Mouse (Mus musculus) neural tube, embryonic 10.5 days (tissue): ENCODE data around the gene Rbm15b.

Experiments
- DNase-seq: peaks from one replicate; pipeline ENCODE4 v3.0.0-alpha.2; 2017; ENCODE audit warnings: low spot score; ENCODE audit errors: extremely low spot score

The Rbm15b gene

GRCm38 (mm10) chr9:106886828-106887702, at the start of gene Rbm15b:
Gene Rbm15b, minus strand, starts transcription at chr9:106887428.
- peak; percentile 98 for DNase-seq

GRCm38 (mm10) chr9:106934998-106935397, 47.8 kb upstream of the Rbm15b start:
- no peak for DNase-seq

- DNase-seq: no peak
Observed at GRCm38 (mm10) chr9:106914878-106915277, 27.6 kb upstream of the Rbm15b start.

- no peak for DNase-seq
Observed at GRCm38 (mm10) chr9:106913759-106914158, 26.5 kb upstream of the Rbm15b start.

GRCm38 (mm10) chr9:106911624-106912023, 24.4 kb upstream of the Rbm15b start:
- DNase-seq: no peak

GRCm38 (mm10) chr9:106908715-106909114, 21.5 kb upstream of the Rbm15b start:
- DNase-seq: no peak

- no peak for DNase-seq
Observed at GRCm38 (mm10) chr9:106908174-106908573, 20.9 kb upstream of the Rbm15b start.

- no peak for DNase-seq
Observed at GRCm38 (mm10) chr9:106906597-106906996, 19.4 kb upstream of the Rbm15b start.

GRCm38 (mm10) chr9:106903791-106904134, 16.5 kb upstream of the Rbm15b start:
- DNase-seq: no peak

GRCm38 (mm10) chr9:106903099-106903790, 16.0 kb upstream of the Rbm15b start:
- no peak for DNase-seq

- no peak for DNase-seq
Observed at GRCm38 (mm10) chr9:106901596-106901995, 14.4 kb upstream of the Rbm15b start.

GRCm38 (mm10) chr9:106898901-106899300, 11.7 kb upstream of the Rbm15b start:
- DNase-seq: no peak

GRCm38 (mm10) chr9:106893327-106893726, 6.1 kb upstream of the Rbm15b start:
- DNase-seq: no peak

GRCm38 (mm10) chr9:106892552-106892875, 5.3 kb upstream of the Rbm15b start:
- DNase-seq: no peak

GRCm38 (mm10) chr9:106891829-106892551, 4.8 kb upstream of the Rbm15b start, which contains the start of gene Manf:
Gene Manf, minus strand, starts transcription at chr9:106891979.
- DNase-seq: peak; percentile 97

- no peak for DNase-seq
Observed at GRCm38 (mm10) chr9:106891341-106891741, 4.1 kb upstream of the Rbm15b start.

- DNase-seq: no peak
Observed at GRCm38 (mm10) chr9:106890496-106891240, 3.4 kb upstream of the Rbm15b start.

GRCm38 (mm10) chr9:106889321-106889720, 2.1 kb upstream of the Rbm15b start:
- DNase-seq: no peak

- no peak for DNase-seq
Observed at GRCm38 (mm10) chr9:106888346-106888745, 1.1 kb upstream of the Rbm15b start.

GRCm38 (mm10) chr9:106885901-106886731, 1.1 kb downstream of the Rbm15b start:
- peak; percentile 68 for DNase-seq
